Mouse (Mus musculus): Measurements from ENCODE around the gene Hoxd3. TPM values are rescaled to one million over a fixed set of nuclear protein-coding genes. Genes with fewer than 3 reads are reported as not detected.

Gene Hoxd3
- polyA plus RNA-seq, 1 experiment from 2014 or later = not detected

DNA sequence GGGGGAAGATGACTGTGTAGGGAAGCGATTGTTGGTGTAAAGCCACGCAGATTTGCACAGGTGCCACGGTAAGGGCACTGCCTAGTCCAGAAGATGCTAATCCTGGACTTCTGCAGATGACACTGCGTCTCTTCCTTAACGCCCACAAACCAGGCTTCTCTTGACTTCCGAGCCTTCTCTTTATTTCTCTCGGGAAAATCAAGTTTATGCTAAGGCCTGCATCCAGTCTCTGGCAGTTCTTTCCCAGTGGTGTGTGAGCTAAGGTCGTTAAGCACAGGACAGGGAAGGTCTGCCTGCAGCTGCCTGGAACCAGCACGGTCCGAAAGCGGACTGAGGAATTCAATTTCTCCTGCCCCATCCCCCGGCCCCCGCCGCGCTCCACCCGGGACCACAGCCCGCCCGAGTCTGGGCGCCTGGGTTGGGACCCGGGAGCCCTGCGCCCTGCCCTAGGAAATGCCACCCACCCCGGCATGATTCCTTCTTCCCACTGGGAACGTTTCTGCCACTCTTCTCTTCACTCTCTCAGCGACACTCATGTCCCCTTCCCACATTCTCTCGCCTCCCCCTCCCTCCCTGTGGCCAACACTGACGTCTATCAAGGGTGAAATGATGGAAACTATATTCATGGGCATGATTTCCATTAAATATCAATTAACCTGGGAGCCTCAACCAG is 7.9 kb upstream of the Hoxd3 start:
- Histone ChIP-seq H3K27me3 (peaks cover 100% of the 10 kb centered on the region), H3K9ac (no peak overlapping the region), H3K4me1 (replicated peaks) (peaks cover 10% of the 10 kb centered on the region), H3K4me2 (no peak overlapping the region), H3K9me3 (replicated peaks) (no peaks in the 10 kb centered on the region), H3K36me3 (replicated peaks) (no peaks in the 10 kb centered on the region), H3K4me3 (replicated peaks) (no peak overlapping the region), H3K27ac (replicated peaks) (no peak overlapping the region)
- WGBS (ENCODE audit: insufficient replicate concordance) = 8% methylated on average over 26 of the region's 26 CpGs
- ATAC-seq (ENCODE audit: insufficient read depth) = no peak

DNA sequence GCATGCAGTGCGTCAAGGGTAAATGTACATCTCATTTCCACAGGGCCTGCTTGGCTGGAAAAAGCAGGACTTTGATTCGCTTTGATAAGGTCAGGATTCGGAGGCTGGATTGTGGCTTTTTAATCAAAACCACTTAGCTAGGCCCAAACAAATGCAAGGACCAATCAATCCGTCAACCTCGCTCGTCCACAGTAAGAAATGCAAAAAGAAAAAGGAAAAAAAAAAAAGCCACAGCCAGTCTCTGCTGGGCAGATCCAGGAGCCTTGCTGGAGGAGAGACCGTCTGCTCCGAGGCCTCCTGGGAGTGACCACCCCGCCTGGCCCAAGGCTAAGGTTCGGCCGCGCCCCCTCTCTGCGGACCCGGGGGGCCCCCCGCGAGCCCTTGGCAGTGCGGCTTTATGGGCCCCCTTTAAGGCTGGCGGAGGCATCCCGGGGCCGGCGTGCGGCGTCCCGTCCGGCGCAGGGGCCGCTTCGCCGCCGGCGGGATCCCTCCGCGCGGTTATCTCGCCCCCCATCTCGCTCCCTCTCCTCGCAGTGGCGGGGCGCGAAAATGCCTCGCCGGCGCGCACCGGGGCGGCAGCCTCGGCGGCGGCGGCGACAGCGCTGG is 7.2 kb upstream of the Hoxd3 start, which contains the start of gene Hoxd8:
Gene Hoxd8 (plus strand): TSS at position 223 of the 606 bp plus-strand sequence.
- no peak for ATAC-seq (ENCODE audit: insufficient read depth)
- H3K4me1 ChIP-seq (replicated peaks) = peaks cover 10% of the 10 kb centered on the region
- H3K9ac ChIP-seq = no peak within 1 kb of the TSS
- WGBS (ENCODE audit: insufficient replicate concordance) = 1% methylated on average over 52 of the region's 52 CpGs
- H3K4me2 ChIP-seq = peak within 1 kb of the TSS; percentile 62
- H3K9me3 ChIP-seq (replicated peaks) = no peaks in the 10 kb centered on the region
- H3K4me3 ChIP-seq (replicated peaks) = peak within 1 kb of the TSS; percentile 40
- no peaks in the 10 kb centered on the region for H3K36me3 ChIP-seq (replicated peaks)
- H3K27ac ChIP-seq (replicated peaks) = no peak within 1 kb of the TSS
- peaks cover 100% of the 10 kb centered on the region for H3K27me3 ChIP-seq

DNA sequence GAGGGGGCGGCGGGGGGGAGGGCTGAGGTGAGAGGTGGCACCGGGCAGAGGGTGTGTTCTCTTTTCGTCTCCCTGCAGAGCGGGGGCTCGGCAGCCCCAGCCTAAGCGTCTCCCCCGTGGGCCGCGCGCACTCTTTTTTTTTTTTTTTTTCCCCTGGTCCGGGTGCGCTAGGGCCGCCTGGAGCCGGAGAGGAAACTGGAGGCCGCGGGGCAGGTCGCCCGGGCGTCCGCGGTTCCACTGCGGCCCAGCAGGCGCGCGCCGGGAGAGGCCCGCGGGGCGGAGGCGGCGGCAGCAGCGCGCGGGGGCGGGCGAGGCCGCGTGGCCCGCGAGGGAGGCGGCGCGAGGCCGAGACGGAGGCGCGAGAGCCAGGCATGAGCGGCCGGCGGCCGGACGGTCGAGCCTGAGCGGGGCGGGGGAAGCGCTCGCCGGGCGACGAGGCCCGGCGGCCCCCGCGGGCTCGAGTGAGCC is 6.7 kb upstream of the Hoxd3 start:
- Histone ChIP-seq H3K27me3 (peaks cover 100% of the 10 kb centered on the region), H3K36me3 (replicated peaks) (no peaks in the 10 kb centered on the region), H3K4me3 (replicated peaks) (peak overlapping the region; percentile 40), H3K27ac (replicated peaks) (no peak overlapping the region), H3K4me1 (replicated peaks) (peaks cover 10% of the 10 kb centered on the region), H3K9ac (no peak overlapping the region), H3K9me3 (replicated peaks) (no peaks in the 10 kb centered on the region), H3K4me2 (peak overlapping the region; percentile 62)
- ATAC-seq (ENCODE audit: insufficient read depth) = no peak
- 1% methylated on average over 59 of the region's 66 CpGs for WGBS (ENCODE audit: insufficient replicate concordance)

DNA sequence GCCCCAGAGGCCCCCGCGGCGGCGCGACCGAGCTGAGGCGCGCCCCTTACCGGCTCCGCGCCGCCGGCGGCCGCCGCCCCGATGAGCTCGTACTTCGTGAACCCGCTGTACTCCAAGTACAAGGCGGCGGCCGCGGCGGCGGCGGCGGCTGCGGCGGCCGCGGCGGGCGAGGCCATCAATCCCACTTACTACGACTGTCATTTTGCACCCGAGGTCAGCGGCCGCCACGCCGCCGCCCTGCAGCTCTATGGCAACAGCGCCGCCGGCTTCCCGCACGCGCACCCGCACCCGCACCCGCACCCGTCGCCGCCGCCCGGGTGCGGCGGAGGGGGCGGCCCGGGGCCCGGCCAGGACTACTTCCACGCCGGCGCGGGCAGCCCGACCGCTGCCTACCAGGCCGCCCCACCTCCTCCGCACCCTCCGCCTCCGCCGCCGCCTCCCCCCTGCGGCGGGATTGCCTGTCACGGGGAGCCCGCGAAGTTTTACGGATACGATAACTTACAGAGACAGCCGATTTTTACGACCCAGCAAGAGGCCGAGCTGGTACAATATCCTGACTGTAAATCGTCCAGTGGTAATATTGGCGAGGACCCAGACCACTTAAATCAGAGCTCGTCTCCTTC is 6.1 kb upstream of the Hoxd3 start:
- peaks cover 100% of the 10 kb centered on the region for H3K27me3 ChIP-seq
- peak overlapping the region; percentile 62 for H3K4me2 ChIP-seq
- no peaks in the 10 kb centered on the region for H3K9me3 ChIP-seq (replicated peaks)
- no peak overlapping the region for H3K9ac ChIP-seq
- peak overlapping the region; percentile 40 for H3K4me3 ChIP-seq (replicated peaks)
- H3K36me3 ChIP-seq (replicated peaks) = no peaks in the 10 kb centered on the region
- under 1% methylated on average over 85 of the region's 85 CpGs for WGBS (ENCODE audit: insufficient replicate concordance)
- peaks cover 10% of the 10 kb centered on the region for H3K4me1 ChIP-seq (replicated peaks)
- no peak overlapping the region for H3K27ac ChIP-seq (replicated peaks)
- no peak for ATAC-seq (ENCODE audit: insufficient read depth)

DNA sequence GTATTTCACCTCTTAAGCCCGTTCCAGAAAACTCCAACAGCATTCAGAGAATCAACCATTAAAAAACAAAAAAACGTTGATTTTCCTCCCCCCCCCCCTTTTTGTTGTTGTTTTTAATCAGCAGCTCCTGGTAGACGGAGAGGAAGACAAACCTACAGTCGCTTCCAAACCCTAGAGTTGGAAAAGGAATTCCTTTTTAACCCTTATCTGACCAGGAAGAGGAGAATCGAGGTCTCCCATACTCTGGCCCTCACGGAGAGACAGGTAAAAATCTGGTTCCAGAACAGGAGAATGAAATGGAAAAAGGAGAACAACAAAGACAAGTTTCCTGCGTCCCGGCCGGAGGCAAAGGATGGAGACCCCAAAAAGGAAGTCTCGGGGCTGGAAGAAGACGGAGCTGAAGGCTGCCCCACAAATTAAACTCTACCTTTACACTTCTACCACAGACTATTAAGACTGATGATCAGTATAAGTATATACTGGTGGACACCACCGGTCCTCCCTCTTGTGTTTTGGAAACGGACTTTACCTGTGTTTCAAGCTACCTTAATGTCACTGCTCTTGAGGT is 5.2 kb upstream of the Hoxd3 start:
- no peak for ATAC-seq (ENCODE audit: insufficient read depth)
- H3K4me2 ChIP-seq = no peak overlapping the region
- no peaks in the 10 kb centered on the region for H3K36me3 ChIP-seq (replicated peaks)
- no peak overlapping the region for H3K4me3 ChIP-seq (replicated peaks)
- H3K27me3 ChIP-seq = peaks cover 100% of the 10 kb centered on the region
- H3K9ac ChIP-seq = no peak overlapping the region
- 6% methylated on average over 13 of the region's 13 CpGs for WGBS (ENCODE audit: insufficient replicate concordance)
- peaks cover 10% of the 10 kb centered on the region for H3K4me1 ChIP-seq (replicated peaks)
- no peak overlapping the region for H3K27ac ChIP-seq (replicated peaks)
- no peaks in the 10 kb centered on the region for H3K9me3 ChIP-seq (replicated peaks)

DNA sequence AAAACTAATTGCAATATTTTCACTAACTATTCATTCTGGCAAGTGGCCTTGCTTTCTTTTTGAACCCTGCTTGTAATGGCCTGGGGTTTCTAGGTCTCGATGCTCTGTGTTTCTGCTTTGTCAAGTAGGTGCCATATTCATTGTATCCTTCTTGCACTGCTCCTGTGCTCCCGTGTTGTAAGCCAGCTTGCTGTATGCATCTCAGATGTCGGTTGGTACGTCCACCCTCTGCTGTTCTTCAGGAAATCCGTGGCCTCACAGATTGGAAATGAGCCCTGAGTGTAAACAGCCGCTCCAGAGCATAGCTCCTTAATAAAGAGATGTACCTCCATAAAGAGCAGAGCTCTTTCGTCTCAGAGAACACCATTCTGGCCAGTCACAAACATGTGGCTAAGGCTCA is 4.1 kb upstream of the Hoxd3 start:
- Histone ChIP-seq H3K9ac (no peak overlapping the region), H3K36me3 (replicated peaks) (no peaks in the 10 kb centered on the region), H3K27me3 (peaks cover 100% of the 10 kb centered on the region), H3K27ac (replicated peaks) (no peak overlapping the region), H3K9me3 (replicated peaks) (no peaks in the 10 kb centered on the region), H3K4me3 (replicated peaks) (no peak overlapping the region), H3K4me1 (replicated peaks) (peaks cover 10% of the 10 kb centered on the region), H3K4me2 (no peak overlapping the region)
- no peak for ATAC-seq (ENCODE audit: insufficient read depth)
- 21% methylated on average over 7 of the region's 7 CpGs for WGBS (ENCODE audit: insufficient replicate concordance)

DNA sequence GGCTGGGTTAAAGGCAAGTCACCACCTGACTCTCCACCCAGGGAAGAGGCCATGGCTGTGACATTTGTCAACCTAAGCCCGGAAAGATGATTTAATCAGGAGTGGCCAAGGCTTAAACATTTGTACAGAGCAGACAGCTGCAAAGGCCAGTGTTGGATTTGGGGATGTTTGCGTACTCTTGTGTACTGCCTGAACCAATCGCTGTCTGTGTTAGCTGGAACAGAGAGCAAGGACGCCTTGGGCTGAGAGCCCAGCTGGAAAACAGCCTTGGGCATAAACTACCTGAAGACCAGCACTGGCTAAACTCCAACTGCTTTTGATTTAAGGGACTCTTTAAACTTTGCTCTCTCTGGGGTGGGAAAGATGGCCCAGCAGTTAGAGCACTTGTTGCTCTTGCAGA is 3.1 kb upstream of the Hoxd3 start:
- peaks cover 10% of the 10 kb centered on the region for H3K4me1 ChIP-seq (replicated peaks)
- no peak for ATAC-seq (ENCODE audit: insufficient read depth)

DNA sequence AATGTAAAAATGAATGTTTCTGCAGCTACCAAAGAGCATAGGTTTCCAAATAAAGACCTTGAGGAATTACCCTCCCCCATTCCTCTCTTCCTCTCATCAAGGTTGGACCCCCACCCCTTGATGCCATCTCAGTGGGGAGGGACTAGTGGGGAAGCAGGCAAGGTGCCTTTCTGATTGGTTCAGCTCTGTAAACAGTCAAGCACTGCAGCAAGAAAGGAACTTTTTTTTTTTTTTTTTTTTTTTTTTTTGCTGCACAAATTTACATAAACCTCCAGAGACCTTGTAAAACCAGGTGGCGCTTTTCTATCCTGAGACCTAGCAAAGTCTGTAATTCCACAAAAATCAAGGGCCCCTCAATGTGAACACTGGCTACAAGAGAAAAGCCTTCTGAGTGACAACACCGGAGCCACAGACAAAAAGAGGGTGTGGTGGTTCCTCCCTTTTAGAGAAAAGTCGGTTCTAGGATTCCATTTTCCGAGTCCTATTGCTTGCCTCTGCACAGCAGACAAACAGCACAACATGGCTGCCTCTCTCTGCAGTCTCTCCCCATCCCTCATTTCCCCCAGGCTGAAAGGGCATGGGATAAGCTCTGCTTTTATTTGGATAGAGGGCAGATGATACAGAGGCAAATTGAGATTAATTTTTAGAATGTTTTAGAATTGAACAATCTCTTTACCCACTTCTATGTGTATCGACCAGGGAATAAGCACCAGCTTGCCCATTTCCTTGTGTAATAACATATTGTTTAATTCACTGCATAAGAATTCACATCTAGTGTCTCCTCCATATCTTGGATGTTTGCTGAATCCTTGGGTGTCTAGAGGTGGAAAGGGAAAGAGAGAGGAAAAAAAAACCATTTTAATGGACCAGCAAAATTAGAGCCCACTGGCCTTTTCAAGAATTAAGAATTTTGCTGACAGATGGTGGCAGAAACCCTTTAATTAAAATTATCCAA is 2.0 kb upstream of the Hoxd3 start:
- H3K27me3 ChIP-seq = peaks cover 100% of the 10 kb centered on the region
- H3K4me1 ChIP-seq (replicated peaks) = peaks cover 7% of the 10 kb centered on the region
- ATAC-seq (ENCODE audit: insufficient read depth) = no peak
- no peaks in the 10 kb centered on the region for H3K9me3 ChIP-seq (replicated peaks)
- no peak overlapping the region for H3K4me3 ChIP-seq (replicated peaks)
- WGBS (ENCODE audit: insufficient replicate concordance) = 13% methylated on average over 5 of the region's 5 CpGs
- H3K27ac ChIP-seq (replicated peaks) = no peak overlapping the region
- no peak overlapping the region for H3K4me2 ChIP-seq
- no peak overlapping the region for H3K9ac ChIP-seq
- H3K36me3 ChIP-seq (replicated peaks) = no peaks in the 10 kb centered on the region

More for the DNA sequence above, 3.1 kb upstream of the Hoxd3 start:
- Histone ChIP-seq H3K9ac (no peak overlapping the region), H3K9me3 (replicated peaks) (no peaks in the 10 kb centered on the region), H3K27me3 (peaks cover 100% of the 10 kb centered on the region), H3K4me2 (no peak overlapping the region), H3K36me3 (replicated peaks) (no peaks in the 10 kb centered on the region), H3K4me3 (replicated peaks) (no peak overlapping the region), H3K27ac (replicated peaks) (no peak overlapping the region)
- 35% methylated on average over 4 of the region's 4 CpGs for WGBS (ENCODE audit: insufficient replicate concordance)

DNA sequence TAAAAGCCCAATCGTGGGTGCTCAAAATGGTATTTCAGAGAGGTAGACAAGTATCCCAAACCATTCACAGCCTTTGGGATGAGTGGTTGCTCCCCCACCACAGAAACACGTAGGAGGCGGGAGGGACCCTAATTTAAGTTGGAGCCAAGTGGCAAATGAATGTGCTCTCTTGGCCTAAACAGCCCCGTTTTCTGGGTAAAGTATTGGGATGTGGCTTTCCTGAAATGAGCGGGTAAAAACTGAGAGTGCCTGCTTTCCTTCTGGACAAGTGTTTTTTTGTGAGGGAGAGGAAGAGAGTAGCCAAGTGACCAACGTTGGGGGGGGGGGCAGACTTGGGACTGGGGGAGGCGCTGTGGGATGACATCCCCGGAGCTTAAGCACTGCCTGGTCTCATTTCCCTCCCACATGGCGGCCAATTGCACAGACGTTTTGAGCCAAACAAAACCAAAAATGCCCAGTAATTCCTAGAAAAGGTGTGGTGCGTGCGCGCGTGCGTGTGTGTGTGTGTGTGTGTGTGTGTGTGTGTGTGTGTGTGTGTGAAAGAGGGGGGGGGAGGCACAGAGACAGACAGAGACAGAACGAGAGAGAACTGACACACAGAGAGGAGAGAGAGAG is 691 bp upstream of the Hoxd3 start:
- H3K4me2 ChIP-seq = no peak overlapping the region
- no peak overlapping the region for H3K27ac ChIP-seq (replicated peaks)
- H3K9me3 ChIP-seq (replicated peaks) = no peaks in the 10 kb centered on the region
- H3K9ac ChIP-seq = no peak overlapping the region
- 0 out of 2 replicates have a peak, but pooled peaks cover 2% of the 10 kb centered on the region for H3K4me1 ChIP-seq (replicated peaks)
- 1% methylated on average over 16 of the region's 16 CpGs for WGBS (ENCODE audit: insufficient replicate concordance)
- peaks cover 100% of the 10 kb centered on the region for H3K27me3 ChIP-seq
- ATAC-seq (ENCODE audit: insufficient read depth) = no peak
- no peak overlapping the region for H3K4me3 ChIP-seq (replicated peaks)
- H3K36me3 ChIP-seq (replicated peaks) = no peaks in the 10 kb centered on the region
